Mouse (Mus musculus) testis, adult 2 months (tissue): ENCODE measurements at regions not wholly inside any gene's neighbourhood (a gene's known extent, or its start where the extent isn't known, plus 50 kb on each side); places are given as distances from the start of the nearest gene placed in this dataset.

Experiments used
- H3K27ac ChIP-seq: fragments of 200-500 bp; 2 replicates; pipeline ENCODE4 v1.5.1; 2012; ENCODE audit warnings: low read depth, low read length; ENCODE audit not compliant: control insufficient read depth, insufficient read depth
- H3K27me3 ChIP-seq: fragments of 200-500 bp; 2 replicates; pipeline ENCODE4 v1.6.1; 2012; ENCODE audit warnings: mild to moderate bottlenecking, low read length, moderate library complexity; ENCODE audit not compliant: control insufficient read depth, insufficient read depth
- H3K36me3 ChIP-seq: fragments of 200-500 bp; 2 replicates; pipeline ENCODE4 v1.6.1; 2012; ENCODE audit warnings: mild to moderate bottlenecking, low read length; ENCODE audit not compliant: control insufficient read depth, insufficient read depth
- H3K4me1 ChIP-seq: fragments of 200-500 bp; 2 replicates; pipeline ENCODE4 v1.6.1; 2012; ENCODE audit warnings: low read length; ENCODE audit not compliant: control insufficient read depth, insufficient read depth
- H3K4me3 ChIP-seq: fragments of 200-500 bp; 2 replicates; pipeline ENCODE4 v1.5.1; 2012; ENCODE audit warnings: low read depth, mild to moderate bottlenecking, low read length, moderate library complexity, mixed read lengths; ENCODE audit not compliant: control insufficient read depth
- CTCF ChIP-seq: fragments of 200-500 bp; IDR thresholded peaks from 2 replicates; pipeline ENCODE4 v1.5.1; 2012; ENCODE audit warnings: low read depth, mild to moderate bottlenecking, inconsistent platforms, low read length, moderate library complexity; ENCODE audit not compliant: control insufficient read depth, insufficient read depth, insufficient replicate concordance
- POLR2A ChIP-seq: fragments of 200-500 bp; IDR thresholded peaks from 2 replicates; pipeline ENCODE4 v1.6.1; 2012; ENCODE audit warnings: low read depth, mild to moderate bottlenecking, inconsistent platforms, low read length, moderate library complexity; ENCODE audit not compliant: control insufficient read depth

DNA sequence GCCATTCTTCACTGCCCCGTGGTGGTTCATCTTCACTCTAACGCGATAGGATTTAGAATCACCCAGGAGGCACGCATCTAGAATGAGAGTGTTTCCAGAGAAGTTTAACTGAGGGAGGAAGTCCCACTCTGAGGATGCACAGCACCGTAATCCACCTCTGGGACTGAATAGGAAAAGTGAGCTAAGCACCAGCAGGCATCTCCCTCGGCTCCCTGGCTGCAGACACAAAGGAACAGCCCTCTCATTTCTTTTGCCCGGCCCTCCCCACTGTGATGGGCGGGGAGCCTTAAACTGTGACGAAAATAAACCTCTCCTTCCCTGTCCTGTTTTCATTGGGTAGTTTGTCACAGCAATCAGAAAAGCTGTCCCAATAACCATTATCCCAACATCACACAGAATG is 194.1 kb upstream of the Jmjd1c start:
- no peak for TF ChIP-seq CTCF
- no peak for TF ChIP-seq POLR2A

DNA sequence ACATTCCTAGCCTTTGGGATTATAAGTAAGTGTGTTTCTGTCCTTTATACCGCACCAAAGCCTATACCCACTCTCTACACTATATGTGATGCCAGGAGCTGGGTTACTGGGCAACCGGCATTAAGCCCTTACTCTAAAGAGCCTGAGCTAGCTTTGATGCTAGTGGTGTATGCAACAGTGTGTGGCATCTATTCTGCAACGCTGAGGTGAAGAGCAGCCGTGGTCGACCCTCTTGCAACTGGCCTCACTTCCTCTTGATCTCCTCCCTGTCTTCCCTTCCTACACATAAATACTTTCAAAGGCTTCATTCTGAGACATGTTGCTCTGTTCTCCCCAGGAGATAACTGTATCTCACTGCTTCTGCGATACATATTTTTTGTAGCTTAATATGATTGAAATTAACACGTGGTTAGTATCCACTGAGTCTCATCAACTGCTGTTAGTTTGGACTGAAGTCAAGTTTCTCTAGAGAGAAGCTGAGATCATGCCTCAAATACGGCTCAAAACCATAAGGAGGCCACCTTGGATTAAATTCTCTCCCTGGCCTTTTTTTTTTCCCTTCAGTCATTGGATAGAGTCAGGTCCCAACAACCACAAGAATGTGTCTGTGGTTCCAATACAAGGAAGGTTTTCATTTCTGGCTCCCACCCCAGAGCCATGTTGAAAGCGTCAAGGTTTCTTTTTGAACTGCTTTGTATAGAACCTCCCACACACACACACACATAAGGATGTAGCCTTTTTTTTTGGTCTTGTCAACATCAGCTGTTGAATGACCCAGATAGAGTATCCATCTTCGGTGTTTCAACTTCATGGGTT is 191.2 kb upstream of the Jmjd1c start:
- Histone ChIP-seq H3K27ac (no peak overlapping the region), H3K27me3 (no peaks in the 10 kb centered on the region), H3K36me3 (no peaks in the 10 kb centered on the region), H3K4me1 (peaks cover 8% of the 10 kb centered on the region), H3K4me3 (no peak overlapping the region)
- TF ChIP-seq POLR2A (no peak), CTCF (no peak)

More for the DNA sequence above, 194.1 kb upstream of the Jmjd1c start:
- Histone ChIP-seq H3K27ac (no peak overlapping the region), H3K27me3 (no peaks in the 10 kb centered on the region), H3K4me3 (no peak overlapping the region; the same call in 1 of the 2 replicates), H3K4me1 (peaks cover 8% of the 10 kb centered on the region), H3K36me3 (no peaks in the 10 kb centered on the region)

DNA sequence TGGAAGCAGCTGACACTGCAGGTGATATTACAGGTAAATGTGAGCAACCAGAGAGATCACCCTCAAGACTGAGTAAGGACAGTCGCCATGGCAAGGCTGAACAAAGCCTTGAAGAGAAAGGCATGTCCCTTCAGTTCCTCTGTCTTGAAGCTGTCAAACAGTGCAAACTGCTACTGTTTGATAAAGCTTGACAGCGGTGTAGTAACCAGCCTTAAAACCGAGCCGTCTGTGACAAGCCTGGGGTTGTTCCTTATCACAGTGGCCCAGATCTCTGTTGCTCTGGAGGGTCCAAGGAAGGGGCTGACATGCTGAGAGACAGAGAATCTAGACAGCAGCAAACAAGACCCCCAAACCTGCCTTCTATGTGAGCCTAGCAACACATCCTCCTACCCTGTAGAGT is 188.1 kb upstream of the Jmjd1c start:
- Histone ChIP-seq H3K27me3 (no peaks in the 10 kb centered on the region), H3K4me3 (peak overlapping the region; percentile 64), H3K4me1 (peaks cover 10% of the 10 kb centered on the region; the same call in 1 of the 2 replicates), H3K36me3 (no peaks in the 10 kb centered on the region), H3K27ac (no peak overlapping the region)
- no peak for TF ChIP-seq CTCF
- TF ChIP-seq POLR2A, result no peak

DNA sequence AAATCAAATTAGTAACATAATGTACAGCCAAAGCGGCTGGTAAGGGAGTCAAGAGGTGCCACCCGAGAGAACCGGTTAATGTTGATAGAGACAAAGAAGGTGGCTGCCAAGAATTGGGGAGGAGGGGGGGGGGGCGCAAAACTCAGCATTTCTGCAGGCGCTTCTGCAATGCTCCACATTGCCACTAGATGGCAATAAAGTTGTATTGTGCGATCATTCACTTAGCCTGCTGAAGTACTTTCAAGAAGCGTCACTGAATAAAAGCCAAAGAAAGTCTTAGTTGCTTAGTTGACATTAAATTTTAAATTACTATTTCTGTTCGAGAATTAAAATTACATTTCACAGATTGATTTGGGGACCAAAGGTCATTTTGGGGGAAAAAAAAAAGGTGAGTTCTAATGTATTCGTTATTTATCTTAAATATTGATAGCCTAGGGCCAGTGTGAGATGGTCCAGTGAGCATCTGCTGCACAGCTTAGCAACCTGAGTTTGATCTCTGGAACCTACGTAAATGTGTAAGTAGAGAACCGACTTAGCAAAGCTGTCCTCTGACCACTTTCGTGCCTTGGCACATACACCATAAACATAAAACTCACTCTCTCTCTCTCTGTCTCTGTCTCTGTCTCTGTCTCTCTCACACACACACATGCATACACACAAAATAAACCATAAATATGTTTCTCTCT is 186.6 kb upstream of the Jmjd1c start:
- no peaks in the 10 kb centered on the region for H3K27me3 ChIP-seq
- H3K4me3 ChIP-seq, result no peak overlapping the region
- peaks cover 17% of the 10 kb centered on the region for H3K4me1 ChIP-seq
- no peaks in the 10 kb centered on the region for H3K36me3 ChIP-seq
- no peak for TF ChIP-seq POLR2A
- TF ChIP-seq CTCF, result peak; percentile 64
- H3K27ac ChIP-seq, result no peak overlapping the region

DNA sequence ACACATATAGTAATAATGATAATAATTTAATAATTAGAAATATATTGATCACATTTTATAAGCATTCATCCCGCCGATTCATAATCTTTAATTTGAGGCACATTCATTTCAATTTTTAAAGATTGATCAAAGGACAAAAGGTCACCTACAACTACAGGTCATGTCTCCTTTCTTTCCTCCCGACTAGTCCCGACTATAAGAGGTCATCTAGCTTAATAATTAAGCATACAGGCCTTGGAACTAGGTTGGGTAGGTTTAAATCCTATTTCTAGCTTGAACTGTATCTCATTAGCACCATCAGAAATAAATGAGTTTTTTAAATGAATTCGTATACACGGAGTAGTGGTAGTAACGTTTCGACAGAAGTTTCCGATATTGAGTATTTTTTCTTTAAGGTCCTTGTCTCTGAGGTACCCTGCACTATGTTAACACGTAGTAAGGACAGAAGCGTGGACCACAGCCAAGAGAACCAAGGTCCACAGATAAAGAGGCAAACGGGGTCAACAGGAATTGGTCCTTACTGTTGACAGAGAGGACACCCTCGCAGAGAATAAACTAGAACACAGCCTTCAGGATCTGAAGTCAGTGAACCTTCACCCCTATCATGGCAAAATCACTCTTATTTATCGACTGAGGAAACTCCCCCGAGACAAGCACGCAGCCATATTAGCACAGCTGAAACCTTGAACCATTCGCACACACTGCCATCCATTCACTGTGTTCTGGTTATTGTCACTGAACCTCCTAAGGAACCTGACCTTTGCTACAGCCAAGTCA is 185.8 kb upstream of the Jmjd1c start:
- Histone ChIP-seq H3K4me3 (no peak overlapping the region), H3K27ac (no peak overlapping the region), H3K36me3 (no peaks in the 10 kb centered on the region), H3K4me1 (peaks cover 18% of the 10 kb centered on the region), H3K27me3 (no peaks in the 10 kb centered on the region)
- TF ChIP-seq CTCF (no peak), POLR2A (no peak)

DNA sequence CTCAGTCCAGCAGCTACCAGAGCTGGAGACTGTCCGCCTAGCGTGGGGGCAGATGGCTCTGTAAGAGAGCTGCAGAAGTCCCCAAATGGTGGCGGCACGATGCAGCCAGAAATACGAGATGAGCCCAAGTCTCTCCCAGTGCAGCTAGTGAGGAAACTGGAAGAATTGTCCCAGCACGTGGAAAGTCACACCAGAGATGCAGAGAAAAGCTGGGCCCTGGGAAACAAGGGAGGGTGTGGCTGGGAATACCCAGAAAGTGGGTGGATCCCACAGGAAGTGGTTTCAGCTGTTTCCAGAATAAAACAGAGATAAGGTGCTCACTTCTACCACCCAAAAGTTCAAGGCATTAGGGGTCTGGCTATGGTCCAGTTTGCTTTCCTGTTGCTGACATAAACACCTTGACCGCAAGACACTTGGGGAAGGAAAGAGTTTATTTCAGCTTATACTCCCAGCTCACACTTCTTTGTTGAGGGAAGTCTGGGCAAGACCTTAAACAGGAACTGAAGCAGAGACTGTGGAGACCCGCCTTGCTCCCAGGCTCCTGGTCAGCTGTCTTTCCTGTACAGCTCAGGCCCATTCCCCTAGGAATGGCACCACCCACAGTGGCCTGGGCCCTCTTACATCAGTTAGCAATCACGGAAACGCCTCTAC is 184.5 kb upstream of the Jmjd1c start:
- no peak overlapping the region; the same call in 1 of the 2 replicates for H3K27ac ChIP-seq
- peak overlapping the region; percentile 52 for H3K4me3 ChIP-seq

More for the DNA sequence above, 184.5 kb upstream of the Jmjd1c start:
- Histone ChIP-seq H3K27me3 (no peaks in the 10 kb centered on the region), H3K36me3 (no peaks in the 10 kb centered on the region), H3K4me1 (peaks cover 17% of the 10 kb centered on the region)
- TF ChIP-seq CTCF (no peak), POLR2A (no peak)
